Mouse (Mus musculus): ENCODE measurements at regions not wholly inside any gene's neighbourhood (a gene's known extent, or its start where the extent isn't known, plus 50 kb on each side); places are given as distances from the start of the nearest gene placed in this dataset.

DNA sequence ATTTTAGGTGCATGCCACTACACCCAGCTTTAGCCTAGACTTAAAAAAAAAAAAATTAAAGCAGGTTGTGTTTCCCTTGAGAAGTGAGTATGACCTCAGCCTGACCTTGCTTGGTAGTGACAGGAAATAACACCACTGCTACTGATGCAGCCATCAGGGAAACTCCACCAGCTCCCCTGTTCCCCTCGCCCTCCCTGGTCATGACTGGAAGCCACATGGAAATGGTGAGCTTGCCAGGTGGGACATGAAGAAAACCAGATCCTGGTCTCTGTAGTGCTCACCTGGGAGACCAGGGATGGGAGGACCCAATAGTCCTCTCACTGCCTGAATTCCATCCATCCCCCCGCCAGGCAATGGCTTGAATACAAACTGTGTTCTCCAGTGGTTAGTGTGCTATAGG lies 268.1 kb downstream of the Dkk2 start:
- TF ChIP-seq POLR2A (IDR thresholded peaks at IDR 0.05; ENCODE audit: borderline replicate concordance, low read depth, low read length) (no peak), CTCF (IDR thresholded peaks at IDR 0.05; ENCODE audit: low read depth, low read length) (no peak)

All from bone marrow macrophage, adult 2 months (primary cell).